Mouse (Mus musculus) right cerebral cortex, postnatal 25 days (tissue): ENCODE measurements around the gene Dcaf12l2.
A peak's percentile ranks its signal among the peaks of the same experiment; 100 is the strongest.

Source experiments
- DNase-seq: peaks from one replicate; pipeline ENCODE4 v3.0.0; 2022

The Dcaf12l2 gene

DNA sequence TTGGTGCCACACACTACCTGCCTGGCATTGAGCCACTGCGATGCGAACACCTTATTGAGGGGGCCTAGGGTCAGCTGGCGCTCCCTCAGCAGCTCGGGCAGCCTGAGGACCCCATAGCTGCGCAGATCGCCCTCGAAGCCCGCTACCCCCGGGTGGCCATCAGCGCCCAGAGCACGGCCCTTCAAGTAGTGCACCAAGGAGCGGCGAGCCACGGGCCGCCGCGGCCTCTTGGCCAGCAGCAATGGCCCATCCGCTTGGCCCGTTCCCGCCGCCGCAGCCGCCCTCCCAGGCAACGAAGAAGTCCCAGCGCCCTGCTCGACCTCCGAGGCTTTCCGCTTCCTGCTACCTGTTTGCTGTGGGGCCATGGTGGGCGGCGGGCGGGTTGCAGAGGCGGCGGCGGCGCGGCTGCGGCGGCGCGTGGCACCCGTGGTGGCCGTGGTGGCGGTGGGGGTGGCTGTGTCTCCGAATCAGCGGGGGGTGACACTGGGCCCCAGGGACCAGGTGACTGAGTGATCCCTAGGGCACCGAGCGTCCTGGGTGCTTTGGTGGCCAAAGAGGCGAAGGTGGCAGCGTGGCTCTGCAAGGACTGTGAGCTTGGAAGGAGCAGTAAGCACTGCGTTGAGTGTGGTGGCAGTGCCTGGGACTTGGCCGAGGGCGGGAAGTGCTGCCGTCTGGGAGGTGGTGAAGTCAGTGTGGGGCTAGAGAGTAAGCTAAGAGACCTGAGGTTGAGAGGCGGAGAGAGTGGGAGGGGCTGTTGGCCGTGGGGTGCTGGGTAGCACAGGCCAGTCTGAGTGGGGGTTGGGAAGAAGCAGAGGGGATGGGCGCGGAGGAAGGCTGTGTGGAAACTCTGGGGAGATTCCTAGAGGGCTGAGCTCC, at the start of gene Dcaf12l2:
TSS of gene Dcaf12l2 (minus strand) at position 697 of the 876 bp plus-strand sequence.
- peak; percentile 15 for DNase-seq

GRCm38 (mm10) chrX:44367280-44367645, 879 bp downstream of the Dcaf12l2 start:
- DNase-seq, result no peak
